Mouse (Mus musculus): ENCODE data around the gene Dagla.

- TF ChIP-seq CTCF (IDR thresholded peaks at IDR 0.05; ENCODE audit: extremely low read depth, insufficient read length, insufficient replicate concordance, low read depth, low read length), result no peak
- no peak for TF ChIP-seq POLR2A (IDR thresholded peaks at IDR 0.05; ENCODE audit: low read depth, low read length)
Measured at GRCm38 (mm10) chr19:10239419-10239818, 65.3 kb downstream of the Dagla start.

Data from small intestine, adult 2 months (tissue).